Mouse (Mus musculus): ENCODE data around the gene Arhgap5. TPM values are rescaled to one million over a fixed set of nuclear protein-coding genes. Genes with fewer than 3 reads are reported as not detected.

Gene Arhgap5
- polyA plus RNA-seq, 1 experiment from 2014 or later = 25.1 TPM

DNA sequence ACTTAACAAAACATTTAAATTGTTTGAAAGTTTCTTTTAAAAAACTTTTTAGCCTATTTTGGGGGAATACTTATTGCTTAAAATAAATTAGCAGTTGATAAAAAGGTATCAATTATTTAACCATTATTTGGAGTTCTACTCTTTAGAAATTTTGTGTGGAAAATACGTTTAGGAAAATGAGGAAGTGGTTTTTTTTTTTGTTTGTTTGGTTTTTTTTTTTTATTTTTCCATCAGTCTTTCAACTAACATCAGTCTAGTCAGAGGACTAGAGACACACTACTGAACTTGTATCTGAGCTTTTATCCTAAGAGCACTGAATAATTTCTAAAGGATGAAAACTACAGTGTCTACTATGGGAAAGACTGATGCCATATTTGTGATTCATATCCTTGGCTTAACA is 21.7 kb downstream of the Arhgap5 start:
- Histone ChIP-seq H3K4me2 (replicated peaks; ENCODE audit: low read depth) (no peak overlapping the region), H3K36me3 (ENCODE audit: control insufficient read depth, insufficient read depth) (no peaks in the 10 kb centered on the region), H3K27me3 (replicated peaks; ENCODE audit: control insufficient read depth, insufficient read depth, low read length) (no peaks in the 10 kb centered on the region), H3K9ac (ENCODE audit: low read depth, low read length) (no peak overlapping the region), H3K9me3 (ENCODE audit: control insufficient read depth) (no peaks in the 10 kb centered on the region), H3K4me3 (ENCODE audit: low read depth, low read length) (no peak overlapping the region), H3K4me1 (replicated peaks; ENCODE audit: control insufficient read depth, insufficient read depth, low read length) (no peaks in the 10 kb centered on the region), H3K27ac (ENCODE audit: low read depth, low read length) (no peak overlapping the region)
- no peak for TF ChIP-seq CTCF (IDR thresholded peaks at IDR 0.05; ENCODE audit: low read depth)
- ATAC-seq = no peak
- 81% methylated on average over 1 of the region's 1 CpGs for WGBS

DNA sequence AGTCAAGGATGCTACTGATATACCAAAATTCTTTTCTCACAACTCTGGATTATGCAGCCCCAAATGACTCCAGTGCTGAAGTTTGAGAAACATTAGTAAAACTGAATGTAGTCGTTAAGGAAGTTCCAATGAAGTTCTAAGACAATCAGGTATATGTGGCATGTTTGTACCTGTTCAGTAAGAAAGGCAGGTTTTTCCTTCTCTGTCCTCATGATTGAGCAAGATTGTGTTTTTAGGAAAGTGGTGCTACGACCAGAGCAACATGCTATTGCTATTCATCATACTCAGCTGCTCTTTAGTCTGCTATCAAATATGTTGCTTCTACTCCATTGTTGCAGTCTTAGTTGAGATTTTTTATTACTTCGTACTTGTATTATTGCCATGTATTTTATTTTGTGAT is 26.0 kb downstream of the Arhgap5 start:
- Histone ChIP-seq H3K4me2 (replicated peaks; ENCODE audit: low read depth) (no peak overlapping the region), H3K27ac (ENCODE audit: low read depth, low read length) (no peak overlapping the region), H3K36me3 (ENCODE audit: control insufficient read depth, insufficient read depth) (no peaks in the 10 kb centered on the region), H3K9ac (ENCODE audit: low read depth, low read length) (no peak overlapping the region), H3K27me3 (replicated peaks; ENCODE audit: control insufficient read depth, insufficient read depth, low read length) (no peaks in the 10 kb centered on the region), H3K4me3 (ENCODE audit: low read depth, low read length) (no peak overlapping the region), H3K4me1 (replicated peaks; ENCODE audit: control insufficient read depth, insufficient read depth, low read length) (no peaks in the 10 kb centered on the region), H3K9me3 (ENCODE audit: control insufficient read depth) (no peaks in the 10 kb centered on the region)
- TF ChIP-seq CTCF (IDR thresholded peaks at IDR 0.05; ENCODE audit: low read depth) = no peak
- WGBS = 88% methylated on average over 3 of the region's 3 CpGs
- ATAC-seq = no peak

DNA sequence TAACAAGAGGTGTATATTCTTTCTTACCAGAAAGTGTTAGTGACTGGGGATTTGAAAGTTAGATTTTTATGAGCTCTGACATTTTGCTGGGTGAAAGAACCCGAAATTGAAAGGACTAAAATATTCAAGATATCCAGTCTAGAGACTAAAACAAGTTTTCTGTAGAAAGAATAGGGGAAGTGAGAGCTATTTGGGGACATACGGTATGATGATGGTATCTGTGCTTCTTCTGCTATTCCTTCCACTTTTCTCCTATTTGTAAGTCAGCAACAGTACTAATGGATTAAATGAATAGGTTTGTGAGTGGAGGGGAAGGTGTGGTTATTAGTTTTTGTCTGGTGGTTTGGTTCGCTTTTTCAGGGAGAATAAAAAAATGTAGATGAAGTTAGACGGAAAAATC is 37.5 kb downstream of the Arhgap5 start:
- no peak for ATAC-seq
- Histone ChIP-seq H3K4me2 (replicated peaks; ENCODE audit: low read depth) (no peak overlapping the region), H3K4me3 (ENCODE audit: low read depth, low read length) (no peak overlapping the region), H3K4me1 (replicated peaks; ENCODE audit: control insufficient read depth, insufficient read depth, low read length) (no peaks in the 10 kb centered on the region), H3K9me3 (ENCODE audit: control insufficient read depth) (no peaks in the 10 kb centered on the region), H3K36me3 (ENCODE audit: control insufficient read depth, insufficient read depth) (no peaks in the 10 kb centered on the region), H3K9ac (ENCODE audit: low read depth, low read length) (no peak overlapping the region), H3K27ac (ENCODE audit: low read depth, low read length) (no peak overlapping the region), H3K27me3 (replicated peaks; ENCODE audit: control insufficient read depth, insufficient read depth, low read length) (no peaks in the 10 kb centered on the region)
- 82% methylated on average over 4 of the region's 4 CpGs for WGBS
- no peak for TF ChIP-seq CTCF (IDR thresholded peaks at IDR 0.05; ENCODE audit: low read depth)

DNA sequence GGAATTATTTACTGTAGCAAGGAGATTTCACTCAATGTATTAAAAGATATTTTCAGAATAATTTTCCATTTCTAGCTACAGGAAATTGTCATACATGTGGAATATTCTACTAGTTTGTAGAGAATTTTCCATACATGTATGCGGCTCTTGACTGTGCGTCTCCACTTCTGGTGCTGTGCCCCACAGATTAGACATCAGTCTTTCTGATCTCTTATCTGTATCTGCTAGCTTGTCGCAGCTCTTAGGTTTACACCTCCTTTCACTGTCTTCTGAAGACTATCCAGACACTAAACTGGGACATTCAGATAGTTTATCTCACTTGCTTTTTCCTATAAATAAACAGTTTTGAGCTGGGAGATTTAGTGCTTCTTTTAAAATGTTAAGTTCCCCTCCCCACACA is 40.8 kb downstream of the Arhgap5 start:
- TF ChIP-seq CTCF (IDR thresholded peaks at IDR 0.05; ENCODE audit: low read depth) = no peak
- no peaks in the 10 kb centered on the region for H3K4me1 ChIP-seq (replicated peaks; ENCODE audit: control insufficient read depth, insufficient read depth, low read length)
- WGBS = 54% methylated on average over 3 of the region's 3 CpGs
- no peak for ATAC-seq
- H3K4me2 ChIP-seq (replicated peaks; ENCODE audit: low read depth) = no peak overlapping the region
- no peaks in the 10 kb centered on the region for H3K9me3 ChIP-seq (ENCODE audit: control insufficient read depth)
- H3K9ac ChIP-seq (ENCODE audit: low read depth, low read length) = no peak overlapping the region
- H3K4me3 ChIP-seq (ENCODE audit: low read depth, low read length) = no peak overlapping the region
- peaks cover 5% of the 10 kb centered on the region; the same call in 1 of the 2 replicates for H3K36me3 ChIP-seq (ENCODE audit: control insufficient read depth, insufficient read depth)
- no peak overlapping the region for H3K27ac ChIP-seq (ENCODE audit: low read depth, low read length)
- H3K27me3 ChIP-seq (replicated peaks; ENCODE audit: control insufficient read depth, insufficient read depth, low read length) = no peaks in the 10 kb centered on the region

DNA sequence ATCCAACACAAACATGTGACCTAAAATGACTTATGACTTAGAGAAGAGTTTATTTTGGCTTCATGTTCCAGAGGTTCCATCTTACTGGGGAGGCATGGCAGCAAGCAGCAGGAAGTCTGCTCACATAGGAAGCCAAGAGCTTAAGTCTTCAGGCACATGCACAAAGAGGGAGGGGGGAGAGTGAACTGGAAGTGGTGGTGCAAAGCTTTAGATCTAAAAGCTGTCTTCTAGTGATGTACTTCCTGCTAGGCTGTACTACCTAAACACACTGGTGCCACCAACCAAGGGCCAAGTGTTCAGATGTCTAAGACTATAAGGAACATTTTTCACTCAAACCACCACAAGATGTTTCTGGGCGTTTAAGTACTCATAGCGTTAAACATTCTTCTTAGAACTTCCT is 48.3 kb downstream of the Arhgap5 start:
- peaks cover 5% of the 10 kb centered on the region; the same call in 1 of the 2 replicates for H3K36me3 ChIP-seq (ENCODE audit: control insufficient read depth, insufficient read depth)
- TF ChIP-seq CTCF (IDR thresholded peaks at IDR 0.05; ENCODE audit: low read depth) = no peak
- no peak for ATAC-seq

DNA sequence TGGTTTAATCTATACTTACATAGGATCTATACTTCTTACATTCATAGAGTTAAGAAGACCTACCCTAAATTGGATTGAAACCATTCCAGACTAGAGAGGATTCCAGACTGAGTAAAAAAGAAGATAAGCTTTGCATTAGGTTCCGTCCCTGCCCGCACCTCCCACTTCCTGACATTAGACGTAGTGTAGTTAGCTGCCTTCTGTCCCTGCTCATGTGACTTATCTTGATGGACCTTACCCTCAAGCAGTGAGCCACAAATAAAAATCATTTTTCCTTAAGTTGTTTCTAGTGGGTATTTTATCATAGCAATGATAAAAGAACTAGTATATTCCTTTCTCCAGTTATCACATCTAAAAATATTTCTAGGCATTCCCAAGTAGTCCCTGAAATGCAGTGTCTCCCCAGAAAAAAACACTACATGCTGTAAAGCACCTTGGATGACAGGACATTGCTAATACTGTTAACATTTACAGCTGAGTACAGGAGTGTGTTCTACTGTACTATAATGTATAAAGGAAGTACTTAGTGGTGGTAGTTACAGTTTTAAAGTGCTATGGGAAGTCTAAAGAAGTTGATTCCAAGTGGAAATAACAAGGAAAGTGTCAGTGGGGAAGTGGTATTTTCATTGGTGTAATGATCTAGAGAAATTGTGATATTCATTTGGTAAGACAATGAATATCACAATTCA is 51.6 kb downstream of the Arhgap5 start:
- TF ChIP-seq CTCF (IDR thresholded peaks at IDR 0.05; ENCODE audit: low read depth) = no peak
- Histone ChIP-seq H3K27me3 (replicated peaks; ENCODE audit: control insufficient read depth, insufficient read depth, low read length) (no peaks in the 10 kb centered on the region), H3K4me1 (replicated peaks; ENCODE audit: control insufficient read depth, insufficient read depth, low read length) (no peaks in the 10 kb centered on the region; the same call in 1 of the 2 replicates), H3K9me3 (ENCODE audit: control insufficient read depth) (no peaks in the 10 kb centered on the region), H3K9ac (ENCODE audit: low read depth, low read length) (no peak overlapping the region), H3K4me3 (ENCODE audit: low read depth, low read length) (no peak overlapping the region), H3K4me2 (replicated peaks; ENCODE audit: low read depth) (no peak overlapping the region), H3K27ac (ENCODE audit: low read depth, low read length) (peak overlapping the region; percentile 46; the same call in 1 of the 2 replicates), H3K36me3 (ENCODE audit: control insufficient read depth, insufficient read depth) (no peaks in the 10 kb centered on the region)
- 31% methylated on average over 3 of the region's 3 CpGs for WGBS
- ATAC-seq = peak; percentile 94

More for the DNA sequence above, 48.3 kb downstream of the Arhgap5 start:
- H3K9ac ChIP-seq (ENCODE audit: low read depth, low read length) = no peak overlapping the region
- no peak overlapping the region for H3K4me3 ChIP-seq (ENCODE audit: low read depth, low read length)
- 95% methylated on average over 2 of the region's 2 CpGs for WGBS
- no peak overlapping the region for H3K4me2 ChIP-seq (replicated peaks; ENCODE audit: low read depth)
- H3K9me3 ChIP-seq (ENCODE audit: control insufficient read depth) = no peaks in the 10 kb centered on the region
- no peaks in the 10 kb centered on the region; the same call in 1 of the 2 replicates for H3K4me1 ChIP-seq (replicated peaks; ENCODE audit: control insufficient read depth, insufficient read depth, low read length)
- no peak overlapping the region for H3K27ac ChIP-seq (ENCODE audit: low read depth, low read length)
- H3K27me3 ChIP-seq (replicated peaks; ENCODE audit: control insufficient read depth, insufficient read depth, low read length) = no peaks in the 10 kb centered on the region
